Comparison of ENCODE assay signal across 15 mouse cellular contexts in the genomic region with DNA sequence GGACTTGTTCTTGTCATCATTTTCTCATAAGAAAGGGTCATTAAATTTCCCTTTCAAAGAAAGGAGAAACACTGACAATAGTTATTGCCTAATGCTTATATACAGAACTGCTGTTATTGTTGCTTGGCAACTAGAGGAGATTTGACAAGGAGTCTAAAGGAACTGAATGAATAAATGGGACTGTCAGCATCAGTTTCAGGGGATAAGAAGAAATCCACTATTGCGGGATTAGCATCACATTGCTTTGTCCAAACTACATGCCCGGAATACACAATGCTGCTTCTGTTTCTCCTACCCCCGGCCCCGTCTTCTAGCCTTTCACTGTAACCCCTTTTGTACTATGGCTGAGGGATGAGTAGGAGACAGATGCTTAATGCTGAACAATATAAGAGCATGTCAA.
DNase-seq lines count a peak whose midpoint lies in the region; ATAC-seq and TF ChIP-seq lines count a peak whose summit lies in the region.
"Had no signal": no experiment of that assay in that cellular context is flagged by ENCODE, and none has a peak within 500 bp of the region (broad histone marks: within the 10 kb centered on the region; RNA-seq: fewer than 3 reads in every experiment).

No protein-coding gene starts in this region.

- peak; percentile 71 for DNase-seq in heart, adult 11 months
- DNase-seq in heart, adult 18-20 months = no peak
- DNase-seq in brain, embryonic 14.5 days (ENCODE audit: low read depth) = peak; percentile 92
- peak; percentile 66 for DNase-seq in hindbrain, embryonic 11.5 days (ENCODE audit: low spot score)
- no peak for DNase-seq in gastrocnemius, adult 18-20 months (ENCODE audit: low spot score)
- no peak for DNase-seq in heart, postnatal 36 days
- DNase-seq: adrenal gland, postnatal 36 days; B cell, adult 2 months; cerebellum, adult 11-12 months; kidney, postnatal 14 days; lung, embryonic 14.5 days had no signal

- WGBS in hindbrain, embryonic 11.5 days = 27% methylated on average over 4 of the region's 4 CpGs
- 2% methylated on average over 4 of the region's 4 CpGs for WGBS in midbrain, embryonic 13.5 days

- TF ChIP-seq POLR2A in brain, embryonic 14.5 days (IDR thresholded peaks at IDR 0.05; ENCODE audit: borderline replicate concordance, extremely low read depth, insufficient read depth, insufficient read length, poor library complexity, severe bottlenecking) = no peak

- peak; percentile 90 for ATAC-seq in hindbrain, embryonic 11.5 days (ENCODE audit: low FRiP score)
- peak; percentile 93 for ATAC-seq in midbrain, embryonic 13.5 days
- no peak for ATAC-seq in megakaryocyte progenitor cell, adult 5-6 weeks (replicated peaks; ENCODE audit: poor library complexity)

- no peak for TF ChIP-seq CTCF in brain, embryonic 14.5 days (IDR thresholded peaks at IDR 0.05; ENCODE audit: borderline replicate concordance, extremely low read depth, insufficient read depth, insufficient read length)

- H3K27ac ChIP-seq in hindbrain, embryonic 11.5 days (ENCODE audit: low read depth, low read length) = peak overlapping the region; percentile 36; the same call in 1 of the 2 replicates
- H3K27ac ChIP-seq in midbrain, embryonic 13.5 days = peak overlapping the region; percentile 80
- H3K27ac ChIP-seq: embryonic facial prominence, embryonic 15.5 days; limb, embryonic 15.5 days had no signal

- no peak overlapping the region for H3K4me3 ChIP-seq in hindbrain, embryonic 11.5 days (ENCODE audit: low read depth, low read length)
- H3K4me3 ChIP-seq in midbrain, embryonic 13.5 days (replicated peaks) = no peak overlapping the region
- H3K4me3 ChIP-seq: embryonic facial prominence, embryonic 15.5 days; limb, embryonic 15.5 days had no signal

- H3K9me3 ChIP-seq in hindbrain, embryonic 11.5 days (ENCODE audit: control insufficient read depth, low read length) = no peaks in the 10 kb centered on the region
- H3K9me3 ChIP-seq in midbrain, embryonic 13.5 days = no peaks in the 10 kb centered on the region
- H3K9me3 ChIP-seq: embryonic facial prominence, embryonic 15.5 days; limb, embryonic 15.5 days had no signal

- intact Hi-C loops in heart, postnatal 36 days (cut with DNase I) = no loop called here

- H3K9ac ChIP-seq in hindbrain, embryonic 11.5 days (ENCODE audit: low read depth, low read length) = no peak overlapping the region
- H3K9ac ChIP-seq in midbrain, embryonic 13.5 days (replicated peaks) = no peak overlapping the region
- H3K9ac ChIP-seq: embryonic facial prominence, embryonic 15.5 days; limb, embryonic 15.5 days; lung, embryonic 14.5 days had no signal

- H3K36me3 ChIP-seq in hindbrain, embryonic 11.5 days (ENCODE audit: control insufficient read depth, insufficient read depth, low read length) = no peaks in the 10 kb centered on the region
- no peaks in the 10 kb centered on the region for H3K36me3 ChIP-seq in midbrain, embryonic 13.5 days
- H3K36me3 ChIP-seq: embryonic facial prominence, embryonic 15.5 days had no signal

- no peak overlapping the region for H3K4me2 ChIP-seq in hindbrain, embryonic 11.5 days (replicated peaks; ENCODE audit: low read depth, low read length)
- H3K4me2 ChIP-seq in midbrain, embryonic 13.5 days (replicated peaks) = no peak overlapping the region
- H3K4me2 ChIP-seq: embryonic facial prominence, embryonic 15.5 days; limb, embryonic 15.5 days; lung, embryonic 14.5 days had no signal

- H3K4me1 ChIP-seq in hindbrain, embryonic 11.5 days (replicated peaks; ENCODE audit: control insufficient read depth, insufficient read depth, low read length) = peaks cover 2% of the 10 kb centered on the region; the same call in 1 of the 2 replicates
- peaks cover 29% of the 10 kb centered on the region for H3K4me1 ChIP-seq in midbrain, embryonic 13.5 days (replicated peaks)
- H3K4me1 ChIP-seq: embryonic facial prominence, embryonic 15.5 days had no signal

- H3K27me3 ChIP-seq in hindbrain, embryonic 11.5 days (ENCODE audit: control insufficient read depth, insufficient read depth, low read length) = no peaks in the 10 kb centered on the region
- no peaks in the 10 kb centered on the region for H3K27me3 ChIP-seq in midbrain, embryonic 13.5 days
- H3K27me3 ChIP-seq: embryonic facial prominence, embryonic 15.5 days; limb, embryonic 15.5 days had no signal

Comparison
In these comparisons a context has a peak if more than half of its experiments do, and no peak if none do; other contexts are left out.
1. DNase-seq: peak in heart, adult 11 months (single experiment), brain, embryonic 14.5 days (single experiment) and hindbrain, embryonic 11.5 days (single experiment); none in heart, adult 18-20 months (0 of 2), gastrocnemius, adult 18-20 months (single experiment) and heart, postnatal 36 days (0 of 2).